Comparison of ENCODE assay signal across 30 mouse cellular contexts in genomic region chr2:63459112-63459511, GRCm38 (mm10).
"Had no signal": no experiment of that assay in that cellular context is flagged by ENCODE, and none has a peak within 500 bp of the region (broad histone marks: within the 10 kb centered on the region; RNA-seq: fewer than 3 reads in every experiment).

No protein-coding gene starts in this region.

- H3K9ac ChIP-seq: limb, embryonic 12.5 days; limb, embryonic 13.5 days; limb, embryonic 15.5 days; liver, embryonic 12.5 days; liver, embryonic 13.5 days; liver, embryonic 14.5 days; liver, embryonic 15.5 days; liver, postnatal 0 days; lung, embryonic 14.5 days; lung, embryonic 15.5 days; midbrain, embryonic 12.5 days; midbrain, embryonic 13.5 days; midbrain, embryonic 15.5 days; neural tube, embryonic 12.5 days had no signal

- H3K4me2 ChIP-seq: limb, embryonic 12.5 days; limb, embryonic 13.5 days; limb, embryonic 15.5 days; liver, embryonic 11.5 days; liver, embryonic 12.5 days; liver, embryonic 13.5 days; liver, embryonic 15.5 days; lung, embryonic 14.5 days; lung, embryonic 15.5 days; midbrain, embryonic 11.5 days; midbrain, embryonic 12.5 days; midbrain, embryonic 13.5 days; midbrain, embryonic 15.5 days; neural tube, embryonic 12.5 days had no signal

- H3K9me3 ChIP-seq: limb, embryonic 10.5 days; limb, embryonic 12.5 days; limb, embryonic 13.5 days; limb, embryonic 15.5 days; liver, embryonic 12.5 days; liver, embryonic 13.5 days; liver, embryonic 15.5 days; lung, embryonic 15.5 days; megakaryocyte, embryonic 14.5 days; midbrain, embryonic 10.5 days; midbrain, embryonic 12.5 days; midbrain, embryonic 13.5 days; midbrain, embryonic 15.5 days; neural tube, embryonic 12.5 days had no signal

- H3K27me3 ChIP-seq: limb, embryonic 12.5 days; limb, embryonic 13.5 days; limb, embryonic 15.5 days; liver, embryonic 12.5 days; liver, embryonic 13.5 days; liver, embryonic 15.5 days; lung, embryonic 15.5 days; megakaryocyte, embryonic 14.5 days; midbrain, embryonic 12.5 days; midbrain, embryonic 13.5 days; midbrain, embryonic 15.5 days; neural tube, embryonic 12.5 days had no signal

- H3K27ac ChIP-seq: limb, embryonic 10.5 days; limb, embryonic 12.5 days; limb, embryonic 13.5 days; limb, embryonic 15.5 days; liver, embryonic 12.5 days; liver, embryonic 13.5 days; liver, embryonic 14.5 days; liver, embryonic 15.5 days; lung, embryonic 15.5 days; macrophage; midbrain, embryonic 10.5 days; midbrain, embryonic 12.5 days; midbrain, embryonic 13.5 days; midbrain, embryonic 15.5 days; neural tube, embryonic 12.5 days had no signal

- H3K4me3 ChIP-seq: limb, embryonic 10.5 days; limb, embryonic 12.5 days; limb, embryonic 13.5 days; limb, embryonic 15.5 days; liver, embryonic 12.5 days; liver, embryonic 13.5 days; liver, embryonic 15.5 days; lung, embryonic 15.5 days; megakaryocyte, embryonic 14.5 days; midbrain, embryonic 10.5 days; midbrain, embryonic 12.5 days; midbrain, embryonic 13.5 days; midbrain, embryonic 15.5 days; myocyte; neural tube, embryonic 12.5 days had no signal

- H3K36me3 ChIP-seq: limb, embryonic 10.5 days; limb, embryonic 12.5 days; limb, embryonic 13.5 days; limb, embryonic 15.5 days; liver, embryonic 12.5 days; liver, embryonic 13.5 days; liver, embryonic 15.5 days; lung, embryonic 15.5 days; midbrain, embryonic 10.5 days; midbrain, embryonic 12.5 days; midbrain, embryonic 13.5 days; midbrain, embryonic 15.5 days; neural tube, embryonic 12.5 days had no signal

- H3K4me1 ChIP-seq: limb, embryonic 12.5 days; limb, embryonic 13.5 days; liver, embryonic 12.5 days; liver, embryonic 13.5 days; liver, embryonic 15.5 days; megakaryocyte, embryonic 14.5 days; midbrain, embryonic 10.5 days; midbrain, embryonic 12.5 days; midbrain, embryonic 13.5 days; midbrain, embryonic 15.5 days; neural tube, embryonic 12.5 days had no signal

- DNase-seq: left cerebral cortex, postnatal 4 days; liver; liver, embryonic 13.5 days; liver, postnatal 0 days; lung, adult 18-20 months; lung, adult 2 months; lung, embryonic 14.5 days; lung, postnatal 10 days; lung, postnatal 14 days; lung, postnatal 36 days; lung, postnatal 4 days; midbrain, embryonic 14.5 days had no signal
